Mouse (Mus musculus): ENCODE measurements at regions not wholly inside any gene's neighbourhood (a gene's known extent, or its start where the extent isn't known, plus 50 kb on each side); places are given as distances from the start of the nearest gene placed in this dataset.

GRCm38 (mm10) chr8:92613486-92613885, 60.6 kb upstream of the Irx6 start:
- Histone ChIP-seq H3K9ac (ENCODE audit: low read length) (no peak overlapping the region), H3K36me3 (ENCODE audit: control insufficient read depth, insufficient read depth, low read length) (no peaks in the 10 kb centered on the region), H3K4me2 (ENCODE audit: low read length) (no peak overlapping the region), H3K4me3 (ENCODE audit: control insufficient read depth in 1 of 2, insufficient read depth in 1 of 2, low read depth in 1 of 2, low read length in 2 of 2) (no peak overlapping the region), H3K9me3 (ENCODE audit: control insufficient read depth, low read length) (no peaks in the 10 kb centered on the region), H3K4me1 (ENCODE audit: control insufficient read depth in 2 of 2, insufficient read depth in 2 of 2, low read length in 2 of 2) (peaks cover 5 to 6% of the 10 kb centered on the region in 2 experiments; a peak in 2 of 4 replicates), H3K27ac (replicated peaks in 1 of 2; ENCODE audit: control insufficient read depth in 1 of 2, insufficient read depth in 1 of 2, low read depth in 2 of 2, low read length in 2 of 2) (no peak overlapping the region), H3K27me3 (ENCODE audit: control insufficient read depth, insufficient read depth, low read length) (no peaks in the 10 kb centered on the region)
- WGBS, result 39% methylated on average over 4 of the region's 4 CpGs
- ATAC-seq (ENCODE audit: insufficient number of reproducible peaks, insufficient read depth, low FRiP score, low read depth), result no peak

GRCm38 (mm10) chr8:92616341-92617115, 57.6 kb upstream of the Irx6 start:
- H3K27me3 ChIP-seq (ENCODE audit: control insufficient read depth, insufficient read depth, low read length), result no peaks in the 10 kb centered on the region
- no peak overlapping the region for H3K4me3 ChIP-seq (ENCODE audit: control insufficient read depth in 1 of 2, insufficient read depth in 1 of 2, low read depth in 1 of 2, low read length in 2 of 2)
- ATAC-seq (ENCODE audit: insufficient number of reproducible peaks, insufficient read depth, low FRiP score, low read depth), result no peak
- no peaks in the 10 kb centered on the region for H3K9me3 ChIP-seq (ENCODE audit: control insufficient read depth, low read length)
- H3K27ac ChIP-seq (replicated peaks in 1 of 2; ENCODE audit: control insufficient read depth in 1 of 2, insufficient read depth in 1 of 2, low read depth in 2 of 2, low read length in 2 of 2), result no peak overlapping the region
- H3K9ac ChIP-seq (ENCODE audit: low read length), result no peak overlapping the region
- 40% methylated on average over 10 of the region's 10 CpGs for WGBS
- H3K4me2 ChIP-seq (ENCODE audit: low read length), result no peak overlapping the region
- no peaks in the 10 kb centered on the region for H3K4me1 ChIP-seq (ENCODE audit: control insufficient read depth in 2 of 2, insufficient read depth in 2 of 2, low read length in 2 of 2)
- no peaks in the 10 kb centered on the region for H3K36me3 ChIP-seq (ENCODE audit: control insufficient read depth, insufficient read depth, low read length)

- no peaks in the 10 kb centered on the region for H3K4me1 ChIP-seq (ENCODE audit: control insufficient read depth in 2 of 2, insufficient read depth in 2 of 2, low read length in 2 of 2)
- 85% methylated on average over 14 of the region's 14 CpGs for WGBS
- no peaks in the 10 kb centered on the region for H3K9me3 ChIP-seq (ENCODE audit: control insufficient read depth, low read length)
- H3K36me3 ChIP-seq (ENCODE audit: control insufficient read depth, insufficient read depth, low read length), result no peaks in the 10 kb centered on the region
- no peaks in the 10 kb centered on the region for H3K27me3 ChIP-seq (ENCODE audit: control insufficient read depth, insufficient read depth, low read length)
- H3K27ac ChIP-seq (replicated peaks in 1 of 2; ENCODE audit: control insufficient read depth in 1 of 2, insufficient read depth in 1 of 2, low read depth in 2 of 2, low read length in 2 of 2), result no peak overlapping the region
- ATAC-seq (ENCODE audit: insufficient number of reproducible peaks, insufficient read depth, low FRiP score, low read depth), result no peak
- no peak overlapping the region for H3K4me2 ChIP-seq (ENCODE audit: low read length)
- H3K4me3 ChIP-seq (ENCODE audit: control insufficient read depth in 1 of 2, insufficient read depth in 1 of 2, low read depth in 1 of 2, low read length in 2 of 2), result no peak overlapping the region
- no peak overlapping the region for H3K9ac ChIP-seq (ENCODE audit: low read length)
Observed at GRCm38 (mm10) chr8:92618281-92618680, 55.8 kb upstream of the Irx6 start.

Data from heart, embryonic 14.5 days (tissue).